Mouse (Mus musculus) left cerebral cortex, postnatal 14 days (tissue): ENCODE measurements around the gene Gm21865. TPM values are rescaled to one million over a fixed set of nuclear protein-coding genes. Genes with fewer than 3 reads are reported as not detected.
"Not testable (repeated sequence)": the region's sequence is repeated elsewhere in the genome, so short reads cannot be mapped to it uniquely, and the experiment has no call there.

Source experiments
- DNase-seq, 2 experiments: peaks; one replicate each; pipeline ENCODE4 v3.0.0; 2021 to 2022; ENCODE audit warnings: low spot score in 2 of 2, mixed read lengths in 1 of 2
- intact Hi-C: fragments of 180-260 bp; cut with DNase I; formaldehyde crosslinking; loops from one replicate; pipeline ENCODE4 v1.15.1; 2025
- long read RNA-seq, 2 experiments: library from polyadenylated mRNA; stranded (forward); transcript quantifications; one replicate each; pipeline ENCODE4 v2.0.0; 2021
- total RNA-seq, 2 experiments: library from RNA; stranded (reverse); gene quantifications; 2 replicates each; pipeline ENCODE4 v1.2.3; 2021

Gene Gm21865
- total RNA-seq = not detected
- long read RNA-seq, experiment 1 = 0 reads
- long read RNA-seq, experiment 2 = 0 reads

DNA sequence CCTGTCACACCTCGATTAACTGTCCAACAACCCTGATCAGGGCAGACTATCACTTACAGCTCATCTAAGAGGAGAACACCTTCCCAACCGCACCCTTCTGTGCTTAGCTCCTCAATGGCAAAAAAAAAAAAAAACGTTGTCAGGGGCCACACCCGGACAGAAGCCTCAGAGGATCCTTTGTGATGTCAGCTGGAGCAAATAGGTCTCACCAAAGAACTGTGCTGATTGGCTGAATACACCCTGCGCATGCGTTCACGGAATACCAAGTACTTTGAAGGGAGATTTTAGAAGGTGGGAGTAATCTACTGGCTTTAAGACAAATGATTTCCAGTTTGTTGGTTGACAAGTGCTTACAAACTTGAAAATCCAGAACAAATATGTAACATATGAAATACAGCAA is at the start of gene Gm21865:
Gene Gm21865, minus strand, starts transcription at position 101 of the 400 bp plus-strand sequence.
- DNase-seq, intact Hi-C loops: not testable (repeated sequence)

Other genes with a start within 250 kb of the Gm21865 start
- not detected for gene Gm21882, start 64.6 kb upstream of the Gm21865 start, total RNA-seq